Mouse (Mus musculus): ENCODE results near the gene Mief2.

The Mief2 gene

GRCm38 (mm10) chr11:60719263-60719662 lies 8.9 kb upstream of the Mief2 start:
- ATAC-seq (ENCODE audit: low TSS enrichment) = no peak

GRCm38 (mm10) chr11:60726601-60727391 lies 1.4 kb upstream of the Mief2 start, which contains the start of gene Flii:
Gene Flii, minus strand, starts transcription at chr11:60727263.
- ATAC-seq (ENCODE audit: low TSS enrichment) = peak; percentile 58

GRCm38 (mm10) chr11:60727392-60728140 lies 632 bp upstream of the Mief2 start:
- peak; percentile 24; the same call in 1 of the 2 replicates for ATAC-seq (ENCODE audit: low TSS enrichment)

- no peak for ATAC-seq (ENCODE audit: low TSS enrichment)
Measured at GRCm38 (mm10) chr11:60729217-60729641, 1.0 kb downstream of the Mief2 start.

GRCm38 (mm10) chr11:60730169-60730568 lies 2.0 kb downstream of the Mief2 start:
- ATAC-seq (ENCODE audit: low TSS enrichment) = no peak

- ATAC-seq (ENCODE audit: low TSS enrichment) = no peak
Measured at GRCm38 (mm10) chr11:60731251-60731650, 3.1 kb downstream of the Mief2 start.

GRCm38 (mm10) chr11:60734206-60734605 lies 6.0 kb downstream of the Mief2 start:
- no peak for ATAC-seq (ENCODE audit: low TSS enrichment)

GRCm38 (mm10) chr11:60735191-60735590 lies 7.0 kb downstream of the Mief2 start:
- ATAC-seq (ENCODE audit: low TSS enrichment) = no peak

- no peak for ATAC-seq (ENCODE audit: low TSS enrichment)
Measured at GRCm38 (mm10) chr11:60736491-60736890, 8.3 kb downstream of the Mief2 start.

- ATAC-seq (ENCODE audit: low TSS enrichment) = no peak
Measured at GRCm38 (mm10) chr11:60737450-60737849, 9.3 kb downstream of the Mief2 start.

GRCm38 (mm10) chr11:60740321-60740720 lies 12.1 kb downstream of the Mief2 start:
- ATAC-seq (ENCODE audit: low TSS enrichment) = no peak

- no peak for ATAC-seq (ENCODE audit: low TSS enrichment)
Measured at GRCm38 (mm10) chr11:60755570-60755969, 27.4 kb downstream of the Mief2 start.

- ATAC-seq (ENCODE audit: low TSS enrichment) = peak; percentile 20; the same call in 1 of the 2 replicates
Measured at GRCm38 (mm10) chr11:60761681-60762080, 33.5 kb downstream of the Mief2 start.

GRCm38 (mm10) chr11:60766969-60767368 lies 38.8 kb downstream of the Mief2 start:
- ATAC-seq (ENCODE audit: low TSS enrichment) = no peak

GRCm38 (mm10) chr11:60769322-60769721 lies 41.1 kb downstream of the Mief2 start:
- no peak for ATAC-seq (ENCODE audit: low TSS enrichment)

- ATAC-seq (ENCODE audit: low TSS enrichment) = no peak
Measured at GRCm38 (mm10) chr11:60770776-60771175, 42.6 kb downstream of the Mief2 start.

GRCm38 (mm10) chr11:60772161-60772560 lies 44.0 kb downstream of the Mief2 start:
- ATAC-seq (ENCODE audit: low TSS enrichment) = no peak

GRCm38 (mm10) chr11:60774158-60774689 lies 46.0 kb downstream of the Mief2 start:
- no peak for ATAC-seq (ENCODE audit: low TSS enrichment)

- no peak for ATAC-seq (ENCODE audit: low TSS enrichment)
Measured at GRCm38 (mm10) chr11:60774841-60775240, 46.6 kb downstream of the Mief2 start.

- ATAC-seq (ENCODE audit: low TSS enrichment) = no peak
Measured at GRCm38 (mm10) chr11:60775578-60775977, 47.4 kb downstream of the Mief2 start.

GRCm38 (mm10) chr11:60776107-60776828 lies 48.1 kb downstream of the Mief2 start:
- ATAC-seq (ENCODE audit: low TSS enrichment) = no peak

Data from frontal cortex, adult (tissue).